12 mouse cellular contexts compared by ENCODE assay signal in the genomic region with DNA sequence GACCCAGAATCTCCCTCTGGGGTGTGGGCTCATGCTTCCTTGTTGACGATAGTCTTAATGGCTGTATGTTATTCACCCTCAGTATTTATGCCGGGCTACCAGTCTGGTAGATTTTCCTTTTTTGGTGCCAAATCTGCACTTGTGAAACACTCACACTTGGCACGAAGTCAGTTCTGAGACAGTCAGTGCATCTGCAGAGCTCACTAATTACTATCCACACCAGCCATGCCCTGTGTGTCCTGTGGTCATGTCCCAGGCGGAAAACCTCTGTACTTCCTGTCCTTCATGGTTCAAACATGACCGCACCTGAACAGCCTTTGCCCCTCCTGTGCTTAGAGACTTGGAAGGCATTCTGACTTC. TPM values are rescaled to one million over a fixed set of nuclear protein-coding genes. Genes with fewer than 3 reads are reported as not detected.
"Had no signal": no experiment of that assay in that cellular context is flagged by ENCODE, and none has a peak within 500 bp of the region (broad histone marks: within the 10 kb centered on the region; RNA-seq: fewer than 3 reads in every experiment).

No protein-coding gene starts in this region.

- H3K4me1 ChIP-seq: limb, embryonic 10.5 days; liver, embryonic 15.5 days had no signal

- ATAC-seq: lung, postnatal 0 days; midbrain, embryonic 15.5 days had no signal

- H3K27ac ChIP-seq: limb, embryonic 10.5 days; liver, embryonic 15.5 days; midbrain, embryonic 15.5 days had no signal

- H3K9ac ChIP-seq: liver, embryonic 15.5 days; midbrain, embryonic 15.5 days had no signal

- H3K36me3 ChIP-seq: limb, embryonic 10.5 days; liver, embryonic 15.5 days; midbrain, embryonic 15.5 days had no signal

- H3K4me2 ChIP-seq: liver, embryonic 11.5 days; liver, embryonic 15.5 days; midbrain, embryonic 15.5 days had no signal

- H3K4me3 ChIP-seq: limb, embryonic 10.5 days; liver, embryonic 15.5 days; midbrain, embryonic 15.5 days had no signal

- DNase-seq: kidney, adult 8-10 months; kidney, postnatal 25 days; lung, adult 2 months; lung, postnatal 36 days; right cerebral cortex, adult 18-20 months; right cerebral cortex, postnatal 25 days; thymus, postnatal 4 days had no signal

- H3K9me3 ChIP-seq: limb, embryonic 10.5 days; liver, embryonic 15.5 days; midbrain, embryonic 15.5 days had no signal

- H3K27me3 ChIP-seq: liver, embryonic 15.5 days; midbrain, embryonic 15.5 days had no signal

RNA-seq across cellular contexts. Expression of gene Sh3gl2, which starts 23.6 kb away (rescaled TPM):
- polyA plus RNA-seq: liver, embryonic 15.5 days had no signal
